Mouse (Mus musculus) lung, postnatal 14 days (tissue): Measurements from ENCODE around the gene Ggcx.

ENCODE experiments used
- DNase-seq: peaks from one replicate; pipeline ENCODE4 v3.0.0; 2021

Ggcx gene

GRCm38 (mm10) chr6:72414076-72414756 is at the start of gene Ggcx:
Ggcx (plus strand) TSS chr6:72414308.
- peak; percentile 97 for DNase-seq

- DNase-seq, result no peak
Observed at GRCm38 (mm10) chr6:72364985-72365384, 49.1 kb upstream of the Ggcx start.

GRCm38 (mm10) chr6:72366304-72366703 is 47.8 kb upstream of the Ggcx start:
- no peak for DNase-seq

GRCm38 (mm10) chr6:72366844-72367443 is 47.2 kb upstream of the Ggcx start, which contains the start of gene Rnf181:
Rnf181 (minus strand) TSS chr6:72366956.
- DNase-seq, result no peak

- no peak for DNase-seq
Observed at GRCm38 (mm10) chr6:72367460-72367974, 46.6 kb upstream of the Ggcx start.

GRCm38 (mm10) chr6:72369557-72369956 is 44.6 kb upstream of the Ggcx start:
- no peak for DNase-seq

GRCm38 (mm10) chr6:72370091-72370490 is 44.0 kb upstream of the Ggcx start:
- peak; percentile 38 for DNase-seq

- DNase-seq, result peak; percentile 41
Observed at GRCm38 (mm10) chr6:72371147-72371546, 43.0 kb upstream of the Ggcx start.

- DNase-seq, result no peak
Observed at GRCm38 (mm10) chr6:72371571-72371970, 42.5 kb upstream of the Ggcx start.

- peak; percentile 39 for DNase-seq
Observed at GRCm38 (mm10) chr6:72373184-72373583, 40.9 kb upstream of the Ggcx start.

- DNase-seq, result no peak
Observed at GRCm38 (mm10) chr6:72374206-72374605, 39.9 kb upstream of the Ggcx start.

GRCm38 (mm10) chr6:72374820-72375563 is 39.1 kb upstream of the Ggcx start:
- no peak for DNase-seq

GRCm38 (mm10) chr6:72378510-72379234 is 35.4 kb upstream of the Ggcx start:
- no peak for DNase-seq

GRCm38 (mm10) chr6:72379377-72380130 is 34.6 kb upstream of the Ggcx start:
- DNase-seq, result no peak

- DNase-seq, result peak; percentile 92
Observed at GRCm38 (mm10) chr6:72380131-72380770, 33.9 kb upstream of the Ggcx start, which contains the start of gene Vamp5. Vamp5 (minus strand) TSS chr6:72380468.

- DNase-seq, result no peak
Observed at GRCm38 (mm10) chr6:72382494-72382893, 31.6 kb upstream of the Ggcx start.

- no peak for DNase-seq
Observed at GRCm38 (mm10) chr6:72383142-72383820, 30.8 kb upstream of the Ggcx start.

GRCm38 (mm10) chr6:72383952-72384351 is 30.2 kb upstream of the Ggcx start:
- no peak for DNase-seq

GRCm38 (mm10) chr6:72385258-72385657 is 28.9 kb upstream of the Ggcx start:
- DNase-seq, result no peak

GRCm38 (mm10) chr6:72386561-72386960 is 27.5 kb upstream of the Ggcx start:
- DNase-seq, result no peak

GRCm38 (mm10) chr6:72387816-72388215 is 26.3 kb upstream of the Ggcx start:
- DNase-seq, result no peak
